Mouse (Mus musculus): ENCODE measurements at regions not wholly inside any gene's neighbourhood (a gene's known extent, or its start where the extent isn't known, plus 50 kb on each side); places are given as distances from the start of the nearest gene placed in this dataset.

DNA sequence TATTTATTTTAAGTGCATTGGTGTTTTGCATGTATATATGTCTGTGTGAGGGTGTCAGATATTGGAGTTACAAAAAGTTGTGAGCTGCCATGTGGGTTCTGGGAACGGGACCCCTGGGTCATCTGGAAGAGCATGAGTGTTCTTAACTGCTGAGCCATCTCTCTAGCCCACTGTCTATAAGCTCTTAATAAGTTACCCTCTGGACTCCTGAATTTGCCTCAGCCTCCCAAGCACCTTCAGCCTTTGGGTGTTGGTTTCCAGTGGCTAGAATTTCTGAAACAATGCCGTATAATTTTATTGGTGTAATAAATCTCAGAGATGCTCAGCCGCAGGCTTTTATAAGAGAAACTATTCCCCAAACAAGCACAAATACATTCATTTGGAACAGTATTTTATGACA is 75.0 kb downstream of the Nat3 start:
- DNase-seq: no peak

GRCm38 (mm10) chr8:67622213-67622612 is 98.6 kb downstream of the Nat3 start:
- no peak for DNase-seq

GRCm38 (mm10) chr8:67631691-67632090 is 108.0 kb downstream of the Nat3 start:
- DNase-seq: peak; percentile 47

DNA sequence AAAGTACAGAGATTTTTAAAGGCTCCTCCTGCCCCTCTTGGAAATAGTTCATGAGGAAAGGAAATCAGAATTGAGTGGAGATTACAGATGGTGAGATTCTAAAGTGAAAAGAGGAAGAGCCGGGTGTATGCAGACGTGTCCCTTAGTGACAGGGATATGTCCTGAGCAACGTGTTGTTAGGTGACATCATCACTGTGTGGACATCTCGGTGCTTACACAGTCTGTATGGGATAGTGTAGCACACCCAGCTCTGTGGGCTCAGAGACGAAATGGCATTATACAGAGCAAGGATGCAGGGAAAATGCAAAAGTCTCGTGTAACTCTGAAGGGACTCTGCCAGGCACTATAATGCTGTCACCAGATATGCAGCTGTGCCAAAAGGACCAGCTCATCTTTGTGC is 108.6 kb downstream of the Nat3 start:
- DNase-seq: no peak
